Mouse (Mus musculus) ES-CJ7 (cell line): ENCODE measurements around the gene Tbxas1.

Experiments
- DNase-seq: peaks from one replicate; pipeline ENCODE4 v3.0.0; 2011; ENCODE audit warnings: low read depth, low spot score

Tbxas1 gene

DNA sequence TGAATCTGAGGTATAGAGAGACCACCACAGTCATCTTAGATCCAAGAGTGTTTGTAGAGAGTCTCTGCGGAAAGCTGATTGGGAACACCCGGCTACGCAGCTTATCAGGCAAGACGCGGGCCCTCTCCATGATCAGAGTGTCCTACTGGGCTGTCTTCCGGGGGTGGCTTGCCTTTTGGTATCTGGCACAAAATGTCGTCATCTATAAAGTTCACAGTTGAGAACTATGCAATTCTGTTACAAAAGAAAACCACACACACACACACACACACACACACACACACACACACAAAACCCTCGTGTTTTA, 46.6 kb downstream of the Tbxas1 start:
- no peak for DNase-seq

DNA sequence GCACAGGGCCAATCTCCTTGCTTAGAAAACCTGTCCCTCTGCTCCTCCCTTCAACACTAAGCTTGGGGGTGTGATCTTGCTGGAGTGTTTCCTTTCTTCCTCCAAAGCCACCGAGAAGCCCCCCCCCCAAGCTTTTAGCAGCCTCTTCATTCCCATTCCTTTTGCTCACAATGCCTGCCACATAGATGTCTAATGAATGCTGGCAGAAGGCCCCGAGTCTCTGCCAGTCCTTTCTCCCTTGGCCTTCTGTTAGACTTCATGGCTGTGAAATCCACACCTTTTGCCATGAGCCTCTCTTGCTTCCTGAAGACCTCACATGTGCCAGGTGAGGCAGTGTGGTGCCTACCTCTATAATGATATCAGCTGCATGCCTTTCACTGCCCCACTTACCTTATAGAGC, 47.3 kb downstream of the Tbxas1 start:
- no peak for DNase-seq

DNA sequence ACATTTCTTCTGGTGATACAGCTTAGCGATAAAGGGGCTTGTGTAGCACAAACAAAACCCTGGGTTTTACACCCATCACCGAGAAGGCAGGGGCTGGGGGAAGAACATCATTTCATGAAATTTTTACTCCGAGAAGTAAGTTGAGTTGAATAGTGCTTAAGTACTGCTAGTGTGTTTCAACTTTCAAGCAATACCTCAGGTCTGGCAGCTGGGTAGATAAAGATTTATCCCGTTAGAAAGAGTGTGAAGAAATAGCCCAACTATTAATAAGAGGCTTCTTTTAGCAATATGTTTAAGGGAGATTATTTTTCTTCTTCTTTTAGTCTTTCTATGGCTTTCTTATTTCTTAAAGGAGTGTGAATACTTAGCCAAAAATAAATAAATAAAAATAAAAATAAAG, 48.2 kb downstream of the Tbxas1 start:
- no peak for DNase-seq

DNA sequence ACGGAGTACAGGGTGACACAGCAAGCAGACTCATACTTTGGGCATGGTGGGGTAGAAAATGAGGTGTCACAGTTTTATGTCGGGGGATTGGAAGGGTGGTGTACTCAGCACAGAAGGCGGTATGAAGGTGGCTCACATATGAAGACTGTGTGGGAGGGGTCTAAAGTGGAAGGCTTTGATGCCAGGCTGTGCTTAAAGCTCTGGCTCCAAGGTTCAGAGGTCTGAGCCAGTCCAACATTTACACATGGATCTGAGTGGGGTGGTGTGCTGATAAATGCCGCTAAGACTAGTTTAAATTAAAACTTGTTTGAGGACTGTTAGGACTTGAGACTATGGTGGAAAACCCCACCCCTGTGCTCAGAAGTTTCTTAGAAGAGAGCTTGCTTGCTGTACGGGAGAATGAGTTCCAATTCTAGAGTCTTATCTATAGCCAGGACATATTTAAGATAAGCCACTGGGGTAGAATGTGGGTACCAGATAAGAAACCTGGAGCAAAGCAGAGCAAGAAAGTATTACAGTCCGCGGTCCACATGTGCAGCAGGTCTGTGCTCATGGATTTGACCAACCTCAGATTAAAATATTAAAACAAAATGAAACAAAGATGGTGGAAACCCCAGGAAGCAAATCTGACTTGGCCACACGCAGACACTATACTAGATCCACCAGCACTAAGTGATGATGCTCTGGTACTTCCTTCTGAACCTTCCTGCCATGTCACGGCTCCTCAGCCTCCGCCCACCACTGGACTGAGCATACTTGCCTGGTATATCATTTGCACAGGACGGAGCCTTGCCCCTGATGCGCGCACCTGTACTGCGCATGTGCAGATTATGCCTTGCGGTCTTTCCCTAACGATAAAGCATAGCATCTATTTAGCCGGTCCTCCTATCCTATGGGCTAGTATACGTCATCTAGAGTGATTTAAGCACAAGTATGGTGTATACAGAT, 48.9 kb downstream of the Tbxas1 start:
- DNase-seq = no peak

DNA sequence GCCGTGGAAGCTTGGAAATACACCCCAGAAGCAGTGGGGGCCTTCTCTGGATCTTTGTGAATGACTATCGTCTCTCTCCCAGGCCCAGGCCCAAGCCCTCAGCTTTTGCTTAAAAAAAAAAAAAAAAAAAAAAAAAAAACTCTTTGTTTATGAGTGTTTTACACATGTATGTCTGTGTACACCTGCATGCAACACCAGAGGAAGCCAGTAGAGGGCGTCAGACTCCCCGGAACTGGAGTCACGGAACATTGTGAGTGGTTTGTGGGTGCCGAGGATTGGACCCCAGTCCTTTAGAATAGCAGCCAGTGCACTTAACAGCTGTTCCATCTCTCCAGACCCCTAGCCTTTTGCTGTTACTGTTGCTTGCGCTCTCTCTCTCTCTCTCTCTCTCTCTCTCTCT, 50.5 kb downstream of the Tbxas1 start:
- DNase-seq = peak; percentile 87

DNA sequence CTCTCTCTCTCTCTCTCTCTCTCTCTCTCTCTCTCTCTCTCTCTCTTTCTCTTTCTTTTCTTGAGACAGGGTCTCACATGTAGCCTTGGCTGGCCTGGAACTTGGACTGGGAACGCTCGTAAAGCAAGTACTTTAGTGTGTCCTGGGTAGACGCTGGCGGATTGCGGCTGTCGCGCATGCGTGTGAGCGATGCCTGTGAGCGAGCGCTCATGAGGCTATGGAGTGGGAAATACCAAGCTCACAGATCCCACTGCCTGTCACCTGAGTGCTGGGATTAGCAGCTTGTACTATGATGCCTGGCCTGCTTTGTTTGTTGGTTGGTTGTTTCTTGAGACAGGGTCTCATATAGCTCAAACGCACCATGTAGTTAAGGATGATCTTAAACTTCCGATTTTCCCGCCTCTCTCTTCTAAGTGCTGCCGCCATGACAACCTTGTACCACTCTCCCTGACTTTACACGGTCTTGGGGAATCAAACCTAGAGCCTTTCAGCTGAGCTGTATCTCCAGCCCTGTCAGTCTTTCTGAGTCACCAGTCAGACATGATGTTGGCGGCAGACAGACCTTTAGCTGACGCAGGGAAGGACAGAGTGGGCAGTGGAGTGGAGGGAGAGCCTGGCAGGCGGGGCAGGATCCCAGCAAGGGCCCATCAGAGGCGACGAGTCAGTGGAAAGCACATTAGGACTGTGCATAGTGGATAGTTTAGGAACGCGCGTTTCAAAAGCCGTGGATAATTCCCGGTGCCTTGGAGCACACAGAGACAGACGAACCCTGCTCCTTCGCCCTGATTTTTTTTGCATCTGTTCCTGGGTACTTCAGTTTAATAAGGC, 51.1 kb downstream of the Tbxas1 start:
- peak; percentile 87 for DNase-seq

DNA sequence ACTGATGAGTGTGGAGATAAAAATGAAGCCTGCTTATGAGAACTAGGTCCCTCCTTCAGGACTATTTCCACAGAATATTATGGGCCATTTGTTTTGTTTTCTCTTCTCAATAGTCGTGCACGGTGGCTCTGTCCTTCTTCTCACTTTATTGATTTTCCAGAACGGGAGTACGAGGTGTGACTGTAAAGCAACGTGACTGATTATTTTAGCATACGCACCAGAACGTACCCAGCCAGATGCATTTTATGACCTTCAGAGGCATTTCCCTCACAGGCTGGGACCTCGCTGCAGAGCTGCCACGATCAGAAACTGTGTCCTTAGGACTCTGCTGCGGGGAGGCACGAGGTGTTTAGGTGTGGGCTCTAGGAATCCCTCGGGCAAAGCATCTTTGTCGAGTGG, 51.8 kb downstream of the Tbxas1 start:
- no peak for DNase-seq

DNA sequence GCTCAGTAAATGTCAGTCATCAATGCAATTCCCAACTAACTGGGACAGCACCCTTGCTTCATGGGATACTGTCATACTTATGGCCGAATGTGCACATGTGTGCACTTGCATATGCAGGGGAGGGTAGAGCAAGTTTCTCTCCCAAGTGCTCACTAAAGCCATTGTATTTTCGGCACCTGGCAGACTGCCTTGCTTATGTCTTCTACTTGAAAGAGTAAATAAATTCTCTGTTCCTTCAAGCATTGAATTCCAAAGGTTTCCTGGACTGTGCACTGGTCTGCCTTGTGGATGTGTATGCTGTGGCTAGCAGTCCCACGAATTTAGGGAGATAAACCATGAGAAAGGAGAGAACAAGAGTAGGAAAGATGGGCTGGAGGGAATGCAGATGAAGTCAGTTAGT, 53.3 kb downstream of the Tbxas1 start:
- no peak for DNase-seq

DNA sequence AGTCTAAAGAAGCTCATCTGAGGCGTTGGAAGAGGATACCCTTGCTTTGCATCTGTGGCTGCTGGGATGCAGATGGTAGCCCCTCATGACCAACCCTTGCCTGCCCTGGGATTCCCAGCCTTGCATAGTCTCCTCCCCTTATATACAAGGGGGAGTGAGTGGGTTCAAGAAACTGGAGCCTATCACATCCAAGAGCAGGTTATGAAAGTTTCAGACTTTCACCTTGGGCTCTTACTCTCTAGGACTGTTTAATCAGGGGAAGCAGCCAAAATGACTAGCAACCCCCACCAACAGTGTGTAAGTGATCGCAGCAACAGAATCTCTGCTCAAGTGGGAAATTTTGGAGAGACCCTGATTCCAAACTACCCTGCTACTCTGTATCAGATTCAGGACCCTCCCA, 60.8 kb downstream of the Tbxas1 start:
- DNase-seq = no peak

DNA sequence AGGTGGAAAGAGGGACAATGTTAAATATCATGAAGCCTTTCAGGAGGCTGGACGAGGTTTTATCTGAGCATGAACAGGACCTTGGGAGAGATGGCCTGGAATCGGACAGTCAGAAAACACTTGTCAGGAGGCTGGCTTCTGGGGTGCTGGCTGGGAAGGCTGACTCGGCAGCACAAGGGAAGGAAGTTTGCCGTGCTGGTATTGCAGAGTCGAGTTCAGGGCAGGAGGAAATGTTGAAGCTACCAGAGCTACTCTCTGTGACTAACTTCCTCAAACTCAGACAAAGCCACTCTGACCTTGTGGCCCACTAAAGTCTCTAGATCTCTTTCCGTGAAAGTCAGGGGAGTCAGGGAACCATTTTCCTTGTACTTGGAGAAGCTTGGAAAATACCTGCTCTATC, 63.2 kb downstream of the Tbxas1 start:
- no peak for DNase-seq

DNA sequence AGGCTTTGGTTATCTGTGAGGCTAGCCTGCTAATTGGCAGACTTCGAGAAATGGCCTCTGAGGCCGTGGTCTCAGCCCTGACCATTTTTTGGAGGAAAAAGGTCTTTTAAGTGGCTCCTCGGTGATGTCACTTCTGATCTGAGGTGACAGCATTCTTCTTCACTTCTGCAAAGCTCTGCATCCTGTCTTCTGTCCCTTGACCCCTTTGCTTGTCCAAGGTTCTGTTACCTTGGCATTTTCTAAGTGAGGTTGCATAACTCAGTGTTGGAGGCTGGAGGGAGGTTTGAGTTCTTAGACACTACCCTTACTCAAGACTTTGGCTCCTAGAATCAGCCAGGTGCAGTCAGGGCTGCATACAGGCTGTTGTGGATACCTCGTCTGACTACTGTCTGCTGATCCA, 63.9 kb downstream of the Tbxas1 start:
- DNase-seq = no peak

DNA sequence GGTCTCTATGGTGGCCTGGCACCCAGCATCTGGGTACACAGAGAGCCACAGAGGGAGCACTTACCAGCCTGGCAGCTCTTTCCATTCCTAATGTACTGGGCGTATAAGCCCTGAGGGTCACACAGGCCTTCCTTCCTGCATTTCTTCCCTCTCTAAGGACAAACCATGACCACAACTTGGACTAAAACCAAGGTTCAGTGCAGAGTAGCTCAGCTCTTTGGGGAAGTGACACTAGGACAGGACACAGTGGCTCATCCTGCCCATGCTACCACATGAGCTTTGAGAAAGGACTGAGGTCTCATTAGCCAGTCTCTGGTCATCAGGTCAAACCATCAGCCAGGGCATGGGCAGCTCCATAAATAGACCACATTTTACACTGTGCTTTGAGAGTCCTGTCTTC, 65.8 kb downstream of the Tbxas1 start:
- no peak for DNase-seq

DNA sequence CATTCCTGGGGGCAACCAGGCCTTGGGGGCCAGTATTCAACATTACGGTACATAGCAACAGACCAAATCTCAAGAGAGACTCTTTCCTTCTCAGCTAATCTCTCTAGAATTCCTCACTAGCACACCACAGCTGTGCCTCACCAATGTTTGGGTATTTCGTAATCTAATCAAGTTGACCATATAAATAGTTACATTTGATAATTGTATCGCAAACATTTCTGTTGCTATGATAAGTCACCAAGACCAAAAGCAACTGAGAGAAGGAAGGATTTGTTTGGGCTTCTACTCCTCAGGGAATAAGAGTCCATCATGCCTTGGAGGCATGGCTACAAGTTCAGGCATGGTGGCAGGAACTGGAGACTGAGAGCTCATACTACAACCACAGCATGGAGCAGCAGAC, 67.6 kb downstream of the Tbxas1 start:
- DNase-seq = no peak

DNA sequence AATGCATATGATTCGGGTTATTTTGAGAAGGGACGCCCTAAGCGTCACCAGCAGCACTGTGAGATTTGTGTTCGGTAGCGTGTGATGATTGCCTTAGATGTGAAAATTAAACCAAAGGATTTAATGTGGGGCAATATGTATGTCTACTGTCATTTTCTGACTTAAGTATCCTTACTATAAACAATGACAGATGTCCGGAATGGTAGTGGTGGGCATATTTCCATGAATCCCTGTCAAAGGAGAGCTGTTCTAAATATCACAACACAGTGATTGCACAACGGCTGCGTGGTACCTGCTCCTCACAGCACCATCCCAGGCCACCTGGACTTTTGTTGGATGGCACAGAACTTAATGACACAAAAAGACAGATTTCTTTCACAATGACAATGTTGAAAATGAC, 69.2 kb downstream of the Tbxas1 start:
- DNase-seq = no peak

DNA sequence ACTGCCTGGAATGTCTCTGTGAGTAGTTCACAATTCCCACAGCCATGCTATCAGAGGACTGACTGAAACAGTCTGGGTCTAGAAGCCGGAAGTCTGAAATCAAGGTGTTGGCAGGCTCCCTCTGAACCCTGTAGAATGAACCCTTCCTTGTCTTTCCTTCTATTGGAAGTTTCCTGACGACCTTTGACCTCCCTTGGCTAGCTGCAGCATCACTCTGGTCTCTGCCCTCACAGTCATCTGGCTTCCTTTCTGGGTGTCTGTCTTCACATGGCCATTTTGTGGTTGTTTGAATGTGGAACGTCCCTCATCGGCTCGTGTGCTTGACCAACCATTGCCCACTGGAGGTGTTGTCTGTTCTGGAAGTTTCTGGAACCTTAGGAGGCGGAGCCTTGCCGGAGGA, 69.6 kb downstream of the Tbxas1 start:
- DNase-seq = no peak

DNA sequence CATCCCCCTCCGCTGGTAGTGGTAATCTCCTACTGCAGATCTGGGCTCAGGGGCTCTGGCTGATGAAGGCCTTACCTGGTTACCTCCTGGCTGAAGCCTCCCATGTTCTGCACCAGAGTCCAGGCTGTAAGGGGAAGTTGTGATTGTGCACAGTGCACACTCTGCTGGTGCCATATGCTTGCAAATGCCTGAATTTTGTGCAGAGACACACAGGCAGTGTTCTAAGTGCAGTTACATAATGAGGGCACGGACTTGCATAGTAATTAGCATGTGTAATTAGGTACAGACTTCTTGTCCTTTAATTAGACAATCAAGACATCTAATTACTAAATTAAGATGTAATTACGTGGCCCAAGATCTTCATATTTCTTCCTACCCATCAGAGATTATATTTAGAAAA, 70.5 kb downstream of the Tbxas1 start:
- DNase-seq = no peak

DNA sequence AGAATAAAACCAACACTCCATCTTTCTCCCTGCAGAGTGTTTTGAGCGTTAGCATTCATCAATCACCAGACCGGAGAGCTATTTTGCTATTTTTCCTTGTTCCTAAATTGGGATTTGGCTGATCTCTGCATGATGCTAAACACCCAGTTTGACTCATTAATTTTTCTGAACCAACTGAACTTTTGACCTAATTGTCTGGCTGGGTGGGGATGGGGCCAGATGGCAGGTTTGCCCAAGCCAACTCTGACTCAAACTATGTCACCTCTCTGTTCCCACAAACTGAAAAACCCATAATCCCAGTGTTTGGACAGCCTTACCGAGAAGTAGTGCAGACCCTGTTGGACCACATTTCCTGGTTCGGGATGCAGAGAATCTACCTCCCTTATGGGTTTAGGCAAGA, 72.1 kb downstream of the Tbxas1 start:
- no peak for DNase-seq

DNA sequence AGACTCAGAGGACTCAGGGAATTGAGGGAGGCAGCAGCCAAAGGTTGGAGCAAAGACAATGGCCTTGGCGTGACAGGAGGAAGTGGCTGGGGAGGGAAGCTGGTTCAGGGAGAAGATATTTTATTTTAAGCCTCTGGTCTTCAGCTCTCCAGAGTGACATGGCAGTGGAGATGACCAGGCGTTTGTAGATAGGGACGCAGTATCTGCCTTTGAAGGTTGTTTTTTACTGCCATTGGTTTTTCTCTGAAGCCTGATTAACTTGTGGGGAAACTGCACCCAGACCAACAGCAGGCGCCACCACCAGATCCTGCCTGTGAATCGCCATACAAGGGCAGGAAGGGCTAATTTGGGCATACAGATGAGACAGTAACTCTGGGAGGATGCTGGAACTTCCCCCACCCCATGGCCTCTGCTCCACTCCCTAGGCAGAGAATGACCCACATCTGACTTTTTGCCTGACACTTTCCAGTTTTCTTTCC, 74.5 kb downstream of the Tbxas1 start:
- DNase-seq = no peak

DNA sequence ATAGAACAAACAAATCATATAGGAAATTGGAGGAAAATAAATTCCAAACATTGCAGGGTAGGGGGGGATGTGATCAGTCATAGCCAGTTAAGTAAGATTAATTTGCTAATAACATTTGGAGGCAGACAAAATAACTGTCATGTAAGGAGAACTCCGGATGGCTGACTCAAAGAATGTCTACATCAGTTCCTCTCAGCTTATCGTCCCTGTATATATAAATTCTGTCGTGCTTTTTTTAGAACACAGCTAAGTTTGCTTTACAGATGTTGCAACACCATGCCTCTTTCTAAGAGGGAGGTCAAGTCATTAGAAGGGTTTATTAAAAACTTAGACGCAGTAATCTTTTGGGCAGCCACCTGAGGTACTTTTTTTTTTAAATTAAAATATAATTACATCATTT, 75.1 kb downstream of the Tbxas1 start:
- DNase-seq = no peak

DNA sequence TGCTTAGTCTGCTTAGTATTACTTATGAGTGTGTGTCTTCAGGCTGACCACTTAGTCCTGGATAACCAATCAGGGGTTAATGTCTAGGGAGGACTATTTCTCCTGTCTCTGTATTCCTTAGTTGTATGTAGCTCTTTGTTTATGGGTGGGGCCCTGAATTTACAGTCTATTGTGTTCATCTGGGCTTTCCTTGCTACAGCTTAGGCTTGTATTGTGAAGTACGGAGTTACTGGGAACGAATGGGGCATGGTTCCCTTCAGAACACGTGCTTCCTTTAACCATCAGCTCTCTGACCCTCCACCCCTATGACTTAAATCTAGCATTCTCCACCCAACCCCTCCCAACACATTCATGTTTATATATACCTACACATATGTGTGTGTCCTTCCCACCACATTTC, 75.6 kb downstream of the Tbxas1 start:
- no peak for DNase-seq

DNA sequence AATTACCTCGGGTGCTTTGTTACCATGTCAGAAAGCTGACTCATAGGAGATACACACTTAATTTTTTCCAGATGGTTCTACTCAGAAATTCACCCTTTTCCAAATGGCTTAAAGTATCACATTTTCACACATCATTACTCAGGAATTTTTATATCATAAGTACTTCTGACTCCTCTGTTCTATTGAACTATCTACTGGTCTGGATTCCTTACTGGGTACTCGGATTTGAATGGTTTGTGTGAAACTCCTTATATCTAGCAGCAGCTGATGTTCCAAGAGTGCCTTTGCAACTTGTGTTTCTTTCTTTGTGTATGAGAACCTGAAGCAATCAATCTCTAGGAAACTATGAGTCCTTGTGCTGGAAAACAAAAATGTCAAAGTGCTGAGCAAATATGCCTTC, 81.4 kb downstream of the Tbxas1 start:
- DNase-seq = no peak

DNA sequence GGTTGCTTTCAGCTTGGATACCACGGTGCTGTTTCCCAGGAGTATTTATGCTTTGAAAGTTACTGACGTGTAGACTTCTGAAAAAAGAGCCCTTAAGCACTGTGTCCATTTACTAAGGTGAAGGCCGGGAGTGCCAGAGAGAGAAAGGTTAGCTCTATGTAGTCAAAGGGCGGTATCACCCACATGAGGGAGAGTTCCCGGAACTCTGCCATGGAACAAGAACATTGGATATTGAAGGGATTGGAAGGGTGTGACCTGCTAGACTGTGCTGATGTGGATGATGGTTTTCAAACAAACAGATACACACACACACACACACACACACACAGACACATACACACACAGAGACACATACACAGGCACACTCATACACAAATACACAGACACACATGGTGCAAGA, 82.0 kb downstream of the Tbxas1 start:
- DNase-seq = no peak

DNA sequence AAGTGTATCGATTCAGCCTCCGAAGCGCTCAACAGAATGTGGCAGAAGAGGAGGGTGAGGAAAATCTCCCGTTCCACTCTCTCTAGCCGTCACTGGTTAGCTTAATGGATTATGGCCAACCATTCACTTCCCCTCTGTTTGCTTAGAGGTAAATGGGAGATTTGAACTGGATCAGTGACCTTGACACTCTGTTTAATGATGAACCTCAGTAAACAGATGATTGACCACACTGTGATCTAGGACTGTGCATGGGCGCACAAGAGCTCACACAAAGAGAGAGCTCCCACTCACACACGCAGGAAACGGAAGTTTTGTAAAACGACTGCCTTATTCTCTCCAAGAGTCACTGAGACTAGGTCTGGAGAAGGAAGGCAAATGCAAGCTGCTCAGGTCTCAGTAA, 84.3 kb downstream of the Tbxas1 start:
- no peak for DNase-seq
